Mouse (Mus musculus) thymus, postnatal 25 days (tissue): ENCODE data around the gene Olfr175-ps1.

Experiments used
- DNase-seq: peaks from one replicate; pipeline ENCODE4 v3.0.0; 2022

The Olfr175-ps1 gene

DNA sequence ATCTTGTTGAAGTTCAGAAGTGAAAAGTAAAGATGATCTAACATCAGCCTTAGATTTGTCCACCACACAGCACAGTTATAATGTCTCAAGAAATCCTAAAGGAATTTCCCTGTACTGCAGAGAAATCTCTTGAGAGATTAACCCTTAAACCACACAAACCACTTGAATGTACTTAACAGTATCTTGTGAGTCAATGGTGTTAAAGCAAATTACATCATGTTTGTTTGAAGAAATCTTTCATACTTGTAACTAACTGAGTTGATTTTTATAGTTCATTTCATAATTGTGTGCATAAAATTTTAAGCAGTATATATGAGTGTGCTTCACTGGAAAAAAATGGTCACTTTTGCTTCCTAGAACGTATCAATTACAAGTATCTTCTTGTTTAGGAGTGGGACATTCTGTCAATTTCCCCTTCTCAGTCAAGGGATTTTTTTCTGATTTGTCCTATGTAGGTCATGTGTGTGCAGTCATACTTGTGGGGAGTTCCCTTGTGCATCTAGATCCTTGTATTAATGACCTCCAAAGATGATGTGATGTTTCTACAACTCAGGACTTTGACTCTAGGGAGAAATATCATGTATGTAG, at the start of gene Olfr175-ps1:
Olfr175-ps1 (minus strand) TSS at position 51 of the 588 bp plus-strand sequence.
- no peak for DNase-seq

DNA sequence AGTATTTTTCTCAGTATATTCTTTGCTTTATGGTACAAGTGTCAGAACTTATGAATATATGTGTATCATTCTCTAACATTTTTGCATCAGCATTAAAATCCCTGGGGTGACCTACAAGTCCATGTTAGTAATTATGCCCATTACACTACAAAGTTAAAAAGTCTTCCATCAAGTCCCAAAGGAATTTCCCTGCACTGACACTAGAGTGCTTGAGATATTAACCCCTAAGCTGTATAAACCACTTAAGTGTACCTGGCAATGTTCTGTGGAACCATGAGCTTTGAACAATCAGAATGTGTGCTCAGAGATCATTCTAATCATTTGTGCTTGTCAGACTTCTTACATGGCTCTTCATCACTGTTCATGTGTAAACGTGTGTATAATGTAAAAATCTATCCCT, 48.1 kb upstream of the Olfr175-ps1 start, which contains the start of gene Olfr177:
Olfr177 (minus strand) TSS at position 101 of the 400 bp plus-strand sequence.
- no peak for DNase-seq

DNA sequence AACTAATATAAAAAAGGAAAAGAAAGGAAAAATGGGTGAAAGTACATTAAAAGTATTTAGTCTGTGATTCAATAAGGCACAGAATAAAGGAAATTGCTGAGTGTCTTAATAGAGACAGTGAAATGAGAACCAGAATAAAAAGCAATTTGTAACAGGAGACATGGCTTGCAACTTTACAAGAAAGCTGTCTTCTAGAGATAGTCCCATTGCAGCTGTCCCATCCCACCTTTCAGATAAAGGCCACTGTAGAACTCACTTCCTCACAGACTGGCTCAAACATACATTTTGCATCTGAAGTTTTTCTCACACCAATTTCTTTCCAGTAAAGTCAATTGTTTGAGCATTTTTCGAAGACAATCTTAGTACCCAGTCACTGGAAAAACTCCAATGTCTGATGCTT, 34.9 kb upstream of the Olfr175-ps1 start:
- DNase-seq, result no peak

DNA sequence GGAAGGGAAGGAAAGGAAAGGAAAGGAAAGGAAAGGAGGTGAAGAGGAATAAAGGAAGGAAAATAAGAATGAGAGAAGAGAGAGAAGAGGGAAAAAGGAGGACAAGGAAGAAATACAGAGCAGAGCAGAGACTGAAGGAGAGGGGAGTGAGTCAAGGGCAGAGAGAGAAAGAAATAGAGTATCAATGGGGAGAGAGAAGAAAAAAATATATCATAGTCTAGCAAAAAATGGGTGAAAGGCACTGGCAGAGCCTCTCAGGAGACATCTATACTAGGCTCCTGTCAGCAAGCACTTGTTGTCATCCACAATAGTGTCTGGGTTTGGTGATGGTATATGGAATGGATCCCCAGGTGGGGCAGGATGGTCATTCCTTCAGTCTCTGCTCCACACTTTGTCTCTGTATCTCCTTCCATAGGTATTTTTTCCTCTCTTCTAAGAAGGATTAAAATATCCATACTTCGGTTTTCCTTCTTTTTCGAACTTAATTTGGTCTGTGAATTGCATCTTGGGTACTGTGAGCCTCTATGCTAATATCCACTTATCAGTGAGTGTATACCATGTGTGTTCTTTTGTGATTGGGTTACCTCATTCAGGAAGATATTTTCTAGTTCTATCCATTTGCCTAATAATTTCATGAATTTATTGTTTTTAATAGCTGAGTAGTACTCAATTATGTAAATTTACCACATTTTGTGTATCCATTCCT, 33.6 kb upstream of the Olfr175-ps1 start:
- DNase-seq, result no peak

DNA sequence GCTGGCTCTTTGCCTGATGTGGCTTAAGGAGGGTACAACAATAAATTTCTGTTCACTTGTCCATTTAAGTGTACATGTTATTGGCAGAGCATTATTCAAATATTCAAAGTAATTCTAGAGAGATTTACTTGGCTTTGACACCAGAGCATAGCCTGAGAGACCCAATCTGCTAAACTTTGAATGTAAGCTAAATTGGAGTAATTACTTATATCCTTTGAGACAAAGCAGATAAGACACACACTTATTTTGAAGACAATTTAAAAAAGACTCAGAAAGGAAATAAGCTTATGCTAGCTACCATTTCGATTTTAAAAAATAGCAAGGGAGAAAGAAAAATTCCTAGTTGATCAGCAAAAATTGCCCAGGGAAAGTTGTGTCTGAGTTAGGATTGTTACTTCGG, 26.4 kb downstream of the Olfr175-ps1 start, which contains the start of gene Olfr173:
Olfr173 (minus strand) TSS at position 101 of the 400 bp plus-strand sequence.
- DNase-seq, result no peak
